Mouse (Mus musculus) heart, embryonic 11.5 days (tissue): ENCODE measurements around the gene Gm20388. TPM values are rescaled to one million over a fixed set of nuclear protein-coding genes. Genes with fewer than 3 reads are reported as not detected.
"Not testable (repeated sequence)": the region's sequence is repeated elsewhere in the genome, so short reads cannot be mapped to it uniquely, and the experiment has no call there.

Experiments used
- ATAC-seq: fragments of 200-750 bp; cut with Nextera tagmentation; replicated peaks from 2 replicates; pipeline ENCODE4 v1.8.0; 2017; ENCODE audit warnings: moderate library complexity; ENCODE audit not compliant: insufficient number of reproducible peaks, low FRiP score, low TSS enrichment
- H3K27ac ChIP-seq: fragments of 300-500 bp; sonication (generic); 2 replicates; pipeline ENCODE4 v1.5.1; 2014; ENCODE audit warnings: mild to moderate bottlenecking, low read depth, low read length
- H3K27me3 ChIP-seq: fragments of 300-500 bp; sonication (generic); 2 replicates; pipeline ENCODE4 v1.6.1; 2014; ENCODE audit warnings: mild to moderate bottlenecking, low read length, mixed read lengths; ENCODE audit not compliant: control insufficient read depth, insufficient read depth
- H3K36me3 ChIP-seq: fragments of 300-500 bp; sonication (generic); 2 replicates; pipeline ENCODE4 v1.6.1; 2014; ENCODE audit warnings: mild to moderate bottlenecking, low read length, moderate library complexity, mixed read lengths; ENCODE audit not compliant: control insufficient read depth, insufficient read depth
- H3K4me1 ChIP-seq: fragments of 300-500 bp; sonication (generic); 2 replicates; pipeline ENCODE4 v1.6.1; 2014; ENCODE audit warnings: low read length; ENCODE audit not compliant: control insufficient read depth, insufficient read depth
- H3K4me2 ChIP-seq: fragments of 300-500 bp; sonication (generic); 2 replicates; pipeline ENCODE4 v1.6.1; 2014; ENCODE audit warnings: mild to moderate bottlenecking, moderate library complexity
- H3K4me3 ChIP-seq: fragments of 300-500 bp; sonication (generic); 2 replicates; pipeline ENCODE4 v1.5.1; 2014; ENCODE audit warnings: low read depth, low read length
- H3K9ac ChIP-seq: fragments of 300-500 bp; sonication (generic); 2 replicates; pipeline ENCODE4 v1.6.1; 2014; ENCODE audit warnings: mild to moderate bottlenecking, low read depth, low read length, moderate library complexity
- H3K9me3 ChIP-seq: fragments of 300-500 bp; sonication (generic); replicated peaks from 2 replicates; pipeline ENCODE4 v1.6.1; 2016; ENCODE audit warnings: low read length; ENCODE audit not compliant: control insufficient read depth
- WGBS: fragments of 180-500 bp; shearing (Covaris S2); extraction: QIAGEN DNeasy Blood & Tissue Kit; methylation state at CpG from one replicate; pipeline ENCODE4 v1.1.7; 2014; ENCODE audit not compliant: insufficient replicate concordance; 5-methylcytosine and 5-hydroxymethylcytosine counted together
- polyA plus RNA-seq: library from polyadenylated mRNA; unstranded; fragments of >200 nt; fragmentation: Nextera tagmentation; extraction: Ambion mirVana; gene quantifications from 2 replicates; pipeline ENCODE4 v1.2.1, GENCODE M21; 2014

The Gm20388 gene
- polyA plus RNA-seq, 1 experiment from 2014 or later = 6.4 TPM

DNA sequence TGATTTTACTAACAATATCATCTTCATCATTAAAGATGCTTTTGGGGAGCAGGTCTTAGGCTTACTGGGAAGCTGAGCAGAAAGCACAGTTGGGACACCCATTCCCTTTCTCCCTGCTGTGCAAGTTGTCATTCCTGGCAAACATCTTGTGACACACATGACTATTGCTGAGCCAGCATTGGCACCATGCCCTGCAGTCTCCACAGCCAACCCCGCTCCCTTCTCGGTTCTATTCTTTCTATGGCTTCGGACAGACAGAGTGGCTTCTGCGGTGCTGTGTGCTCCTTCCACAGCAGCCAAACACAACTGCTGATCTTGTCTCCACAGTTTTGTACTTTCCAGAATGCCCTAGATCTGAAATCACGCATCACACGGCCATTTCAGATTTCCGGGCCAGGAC is 1397.1 kb downstream of the Gm20388 start:
- no peak for ATAC-seq
- Histone ChIP-seq H3K9me3 (no peaks in the 10 kb centered on the region), H3K4me3 (no peak overlapping the region), H3K27me3 (no peaks in the 10 kb centered on the region; the same call in 1 of the 2 replicates), H3K4me2 (no peak overlapping the region), H3K9ac (no peak overlapping the region), H3K27ac (no peak overlapping the region), H3K4me1 (peaks cover 16% of the 10 kb centered on the region), H3K36me3 (no peaks in the 10 kb centered on the region)
- WGBS = 84% methylated on average over 7 of the region's 7 CpGs

DNA sequence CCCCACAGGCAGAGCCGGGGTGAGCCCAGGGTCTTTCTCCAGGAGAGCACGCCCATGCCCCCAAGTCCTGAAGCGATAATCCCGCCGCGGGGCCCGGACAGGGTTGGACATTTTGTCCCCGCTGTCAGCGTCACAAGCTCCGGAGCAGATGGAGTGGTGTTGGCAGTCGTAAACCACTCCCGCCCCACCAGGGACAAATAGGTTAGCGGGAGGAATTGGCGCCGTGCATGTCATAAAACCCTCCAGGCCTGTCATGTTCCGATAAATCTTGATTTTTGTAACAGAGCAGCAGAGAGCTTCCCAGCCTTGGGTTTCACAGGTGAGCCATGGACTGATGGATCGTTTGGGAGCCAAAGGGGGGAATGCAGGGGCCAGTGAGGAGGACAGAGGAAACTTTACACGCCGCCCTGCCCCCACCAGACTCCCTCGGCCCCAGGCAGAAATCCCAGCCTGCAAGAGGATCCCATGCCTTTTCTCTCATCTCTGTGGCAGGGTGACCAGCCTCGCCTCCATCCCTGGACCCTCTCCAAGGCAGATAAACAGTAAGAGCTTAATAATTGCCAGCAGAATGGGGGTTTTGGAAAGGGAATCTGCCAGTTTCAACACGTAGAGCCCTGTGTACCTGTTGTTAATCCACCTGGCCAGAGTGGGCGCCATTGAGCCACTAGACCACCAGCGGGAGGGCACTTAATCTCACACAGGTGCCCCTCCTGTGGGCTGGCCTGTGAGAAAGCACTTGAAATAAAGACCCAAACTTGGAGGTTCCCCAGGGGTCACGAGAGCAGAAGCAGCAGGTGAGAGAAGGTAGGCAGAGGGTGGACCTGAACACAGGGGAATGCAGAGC is 1400.6 kb downstream of the Gm20388 start:
- Histone ChIP-seq H3K9ac (peak overlapping the region; percentile 58), H3K27ac (peak overlapping the region; percentile 38; the same call in 1 of the 2 replicates), H3K36me3 (no peaks in the 10 kb centered on the region), H3K4me3 (0 out of 2 replicates have a peak overlapping the region, but pooled peaks have one; percentile 21), H3K9me3 (no peaks in the 10 kb centered on the region), H3K4me1 (peaks cover 37% of the 10 kb centered on the region), H3K4me2 (peak overlapping the region; percentile 55), H3K27me3 (no peaks in the 10 kb centered on the region; the same call in 1 of the 2 replicates)
- ATAC-seq = no peak
- WGBS = 21% methylated on average over 25 of the region's 25 CpGs

DNA sequence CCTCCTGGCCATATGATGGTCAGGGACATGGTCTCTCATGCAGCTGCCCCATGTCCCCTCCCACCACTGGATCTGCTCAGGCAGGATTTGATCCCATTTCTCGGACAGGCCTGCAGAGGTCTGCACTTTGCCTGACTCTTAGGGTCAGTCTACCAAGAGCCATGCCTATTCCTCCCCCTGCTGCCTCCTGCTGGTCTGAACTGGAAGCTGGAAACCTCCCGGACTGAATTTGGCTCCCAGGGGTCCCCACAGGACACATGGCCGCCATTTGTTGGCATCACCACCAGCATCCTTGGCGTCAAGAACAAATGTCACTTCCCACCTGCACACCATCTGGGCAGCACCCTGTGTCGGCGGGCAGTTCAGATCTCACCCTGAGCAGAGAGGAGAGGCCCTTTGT is 1402.8 kb downstream of the Gm20388 start:
- no peaks in the 10 kb centered on the region for H3K9me3 ChIP-seq
- H3K27ac ChIP-seq = no peak overlapping the region
- peaks cover 47% of the 10 kb centered on the region for H3K4me1 ChIP-seq
- WGBS = 51% methylated on average over 6 of the region's 6 CpGs
- H3K4me2 ChIP-seq = no peak overlapping the region
- ATAC-seq = no peak
- no peak overlapping the region for H3K4me3 ChIP-seq
- H3K36me3 ChIP-seq = no peaks in the 10 kb centered on the region
- H3K9ac ChIP-seq = no peak overlapping the region
- H3K27me3 ChIP-seq = no peaks in the 10 kb centered on the region; the same call in 1 of the 2 replicates

DNA sequence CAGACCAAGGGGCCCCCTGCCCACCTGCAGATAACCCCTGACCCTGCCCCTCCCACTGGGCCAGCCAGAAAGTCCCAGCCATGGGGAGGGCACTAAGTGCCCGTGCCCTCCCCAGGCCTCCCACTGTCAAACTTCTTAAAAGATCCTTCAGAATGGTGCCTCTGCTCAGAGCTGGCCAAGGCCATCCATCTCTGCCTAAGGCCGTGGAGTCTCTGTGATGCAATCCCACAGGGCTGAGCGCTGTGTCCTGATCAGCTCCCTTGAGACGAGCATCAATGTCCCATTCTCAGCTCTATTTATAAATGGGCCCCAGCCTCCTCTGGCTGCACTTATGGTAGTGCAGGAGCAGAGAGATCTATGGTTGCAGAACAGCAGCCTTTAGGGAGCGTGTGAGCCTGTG is 1403.4 kb downstream of the Gm20388 start:
- Histone ChIP-seq H3K4me2 (no peak overlapping the region), H3K9ac (no peak overlapping the region), H3K4me1 (peaks cover 47% of the 10 kb centered on the region), H3K9me3 (no peaks in the 10 kb centered on the region), H3K4me3 (no peak overlapping the region), H3K27ac (0 out of 2 replicates have a peak overlapping the region, but pooled peaks have one; percentile 10), H3K36me3 (no peaks in the 10 kb centered on the region), H3K27me3 (no peaks in the 10 kb centered on the region; the same call in 1 of the 2 replicates)
- WGBS = 64% methylated on average over 5 of the region's 5 CpGs
- no peak for ATAC-seq

DNA sequence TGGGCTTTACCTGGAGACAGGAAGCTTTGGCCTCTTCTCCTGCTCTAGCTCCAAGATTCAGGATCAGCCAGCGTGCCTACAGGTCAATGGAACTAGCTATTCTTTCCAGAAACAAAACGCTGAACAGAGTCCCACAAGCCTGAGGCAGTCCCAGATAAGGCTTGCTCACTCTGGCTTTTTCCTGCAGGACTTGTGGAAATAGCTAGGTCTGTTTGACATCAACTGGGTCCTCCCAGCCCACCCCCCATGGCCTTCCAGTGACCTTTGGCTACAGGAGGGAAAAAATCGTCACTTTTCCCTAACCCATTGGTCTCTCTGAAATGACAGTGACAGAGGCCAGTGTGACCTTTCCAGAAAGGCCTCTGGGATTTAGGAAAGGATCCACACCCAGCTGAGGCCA is 1404.9 kb downstream of the Gm20388 start:
- H3K27ac ChIP-seq = peak overlapping the region; percentile 87
- 2% methylated on average over 3 of the region's 3 CpGs for WGBS
- H3K9me3 ChIP-seq = no peaks in the 10 kb centered on the region
- peak; percentile 29; the same call in 1 of the 2 replicates for ATAC-seq
- H3K27me3 ChIP-seq = no peaks in the 10 kb centered on the region
- H3K4me3 ChIP-seq = no peak overlapping the region
- H3K4me2 ChIP-seq = peak overlapping the region; percentile 23
- peaks cover 50% of the 10 kb centered on the region for H3K4me1 ChIP-seq
- no peaks in the 10 kb centered on the region for H3K36me3 ChIP-seq
- H3K9ac ChIP-seq = peak overlapping the region; percentile 58; the same call in 1 of the 2 replicates

- ATAC-seq = peak; percentile 62
- no peaks in the 10 kb centered on the region for H3K36me3 ChIP-seq
- H3K27ac ChIP-seq = peak overlapping the region; percentile 87
- peaks cover 47% of the 10 kb centered on the region for H3K4me1 ChIP-seq
- H3K9ac ChIP-seq = peak overlapping the region; percentile 58; the same call in 1 of the 2 replicates
- no peaks in the 10 kb centered on the region for H3K9me3 ChIP-seq
- no peak overlapping the region for H3K4me3 ChIP-seq
- H3K4me2 ChIP-seq = peak overlapping the region; percentile 23
- no peaks in the 10 kb centered on the region for H3K27me3 ChIP-seq
- 2% methylated on average over 18 of the region's 18 CpGs for WGBS
Observed at GRCm38 (mm10) chr8:121316009-121316408, 1405.4 kb downstream of the Gm20388 start.

- H3K27me3 ChIP-seq, ATAC-seq, H3K4me2 ChIP-seq, H3K9ac ChIP-seq, H3K27ac ChIP-seq, H3K4me3 ChIP-seq, H3K36me3 ChIP-seq, H3K9me3 ChIP-seq: not testable (repeated sequence)
- WGBS = 24% methylated on average over 2 of the region's 19 CpGs
- H3K4me1 ChIP-seq = peaks cover 38% of the 10 kb centered on the region
Observed at GRCm38 (mm10) chr8:121318756-121319155, 1408.1 kb downstream of the Gm20388 start.

DNA sequence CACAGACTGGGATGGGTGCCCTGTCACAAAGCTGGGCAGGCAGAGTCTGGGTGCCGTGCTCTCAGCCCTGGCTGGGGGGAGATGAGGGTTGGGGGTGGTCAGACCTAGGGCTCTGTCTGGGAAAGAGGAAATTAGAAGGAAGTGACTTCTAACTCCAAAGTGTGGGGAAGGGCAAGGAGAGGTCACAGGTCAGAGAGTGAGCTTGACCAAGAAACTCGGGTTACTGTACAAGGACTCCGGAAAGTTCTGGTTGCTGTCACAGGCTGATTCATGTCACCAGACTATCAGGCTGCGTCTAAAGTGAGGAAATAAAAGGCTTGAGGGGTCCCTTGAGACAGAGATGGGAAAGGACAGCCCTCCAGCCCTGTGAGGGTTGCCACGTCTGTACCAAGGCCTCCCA is 1408.8 kb downstream of the Gm20388 start:
- 28% methylated on average over 5 of the region's 5 CpGs for WGBS
- no peaks in the 10 kb centered on the region for H3K27me3 ChIP-seq
- H3K9me3 ChIP-seq = no peaks in the 10 kb centered on the region
- H3K36me3 ChIP-seq = no peaks in the 10 kb centered on the region
- H3K4me2 ChIP-seq = no peak overlapping the region
- H3K4me3 ChIP-seq = no peak overlapping the region
- H3K9ac ChIP-seq = no peak overlapping the region; the same call in 1 of the 2 replicates
- no peak overlapping the region for H3K27ac ChIP-seq
- H3K4me1 ChIP-seq = peaks cover 33% of the 10 kb centered on the region
- ATAC-seq = no peak
